Mouse (Mus musculus) brown adipose tissue, adult 24 weeks (tissue): ENCODE measurements around the gene Adgre5. TPM values are rescaled to one million over a fixed set of nuclear protein-coding genes. Genes with fewer than 3 reads are reported as not detected.
A peak's percentile ranks its signal among the peaks of the same experiment; 100 is the strongest.

ENCODE experiments used
- H3K27ac ChIP-seq: fragments of 200-500 bp; replicated peaks from 2 replicates; pipeline ENCODE4 v1.5.1; 2012; ENCODE audit warnings: low read depth, mild to moderate bottlenecking, low read length
- H3K4me1 ChIP-seq: fragments of 200-500 bp; 2 replicates; pipeline ENCODE4 v1.6.1; 2012; ENCODE audit warnings: low read length, mixed read lengths; ENCODE audit not compliant: control insufficient read depth, insufficient read depth, insufficient read length
- H3K4me3 ChIP-seq: fragments of 200-500 bp; 2 replicates; pipeline ENCODE4 v1.5.1; 2012; ENCODE audit warnings: low read depth, mild to moderate bottlenecking, low read length, moderate library complexity; ENCODE audit not compliant: insufficient read depth
- polyA plus RNA-seq: library from polyadenylated mRNA; stranded (reverse); fragments of >200 nt; gene quantifications from 2 replicates; pipeline ENCODE4 v1.2.4, GENCODE M21; 2012; ENCODE audit not compliant: missing spikeins, insufficient read depth, insufficient read length

Adgre5 gene
- polyA plus RNA-seq, 1 experiment, result 34.2 TPM

GRCm38 (mm10) chr8:83695351-83696106, 45.6 kb downstream of the Adgre5 start:
- peak overlapping the region; percentile 63 for H3K27ac ChIP-seq
- peaks cover 37% of the 10 kb centered on the region for H3K4me1 ChIP-seq

GRCm38 (mm10) chr8:83694369-83695160, 46.6 kb downstream of the Adgre5 start:
- peaks cover 37% of the 10 kb centered on the region for H3K4me1 ChIP-seq
- H3K4me3 ChIP-seq, result no peak overlapping the region
- H3K27ac ChIP-seq, result peak overlapping the region; percentile 63

More at GRCm38 (mm10) chr8:83695351-83696106, 45.6 kb downstream of the Adgre5 start:
- no peak overlapping the region for H3K4me3 ChIP-seq

GRCm38 (mm10) chr8:83693609-83694236, 47.4 kb downstream of the Adgre5 start:
- H3K4me1 ChIP-seq, result peaks cover 37% of the 10 kb centered on the region
- peak overlapping the region; percentile 63 for H3K27ac ChIP-seq
- peak overlapping the region; percentile 27 for H3K4me3 ChIP-seq

- H3K4me3 ChIP-seq, result no peak overlapping the region
- H3K27ac ChIP-seq, result no peak overlapping the region
- H3K4me1 ChIP-seq, result peaks cover 22% of the 10 kb centered on the region
These were observed 51.9 kb downstream of the Adgre5 start for GRCm38 (mm10) chr8:83689264-83689663.

GRCm38 (mm10) chr8:83684517-83684916, 56.6 kb downstream of the Adgre5 start:
- H3K4me1 ChIP-seq, result peaks cover 14% of the 10 kb centered on the region
- H3K27ac ChIP-seq, result peak overlapping the region; percentile 100
- H3K4me3 ChIP-seq, result peak overlapping the region; percentile 13; the same call in 1 of the 2 replicates

- Histone ChIP-seq H3K4me1 (peaks cover 14% of the 10 kb centered on the region), H3K27ac (0 out of 2 replicates have a peak overlapping the region, but pooled peaks have one; percentile 9), H3K4me3 (no peak overlapping the region)
These were observed 60.0 kb downstream of the Adgre5 start for GRCm38 (mm10) chr8:83681099-83681498.

- H3K27ac ChIP-seq, result 0 out of 2 replicates have a peak overlapping the region, but pooled peaks have one; percentile 9
- H3K4me1 ChIP-seq, result peaks cover 12% of the 10 kb centered on the region
These were observed 60.5 kb downstream of the Adgre5 start for GRCm38 (mm10) chr8:83680603-83681002.

GRCm38 (mm10) chr8:83679866-83680265, 61.3 kb downstream of the Adgre5 start:
- Histone ChIP-seq H3K27ac (no peak overlapping the region), H3K4me1 (peaks cover 8% of the 10 kb centered on the region), H3K4me3 (no peak overlapping the region)

More at GRCm38 (mm10) chr8:83680603-83681002, 60.5 kb downstream of the Adgre5 start:
- H3K4me3 ChIP-seq, result no peak overlapping the region

- no peaks in the 10 kb centered on the region for H3K4me1 ChIP-seq
- H3K27ac ChIP-seq, result no peak overlapping the region
- no peak overlapping the region for H3K4me3 ChIP-seq
These were observed 66.6 kb downstream of the Adgre5 start for GRCm38 (mm10) chr8:83674497-83674896.

Other genes starting within 250 kb of the Adgre5 start
- not detected in 2 replicates for gene Olfr370, start 205.5 kb downstream of the Adgre5 start, polyA plus RNA-seq
- gene Ndufb7, start 174.7 kb downstream of the Adgre5 start, polyA plus RNA-seq, result 676 and 868 TPM in 2 replicates
- gene Tecr, start 133.4 kb downstream of the Adgre5 start, polyA plus RNA-seq, result 552 and 608 TPM in 2 replicates
- 25.0 and 50.3 TPM in 2 replicates for gene Dnajb1, start 133.1 kb downstream of the Adgre5 start, polyA plus RNA-seq
- gene Gipc1, start 88.6 kb downstream of the Adgre5 start, polyA plus RNA-seq, result 20.8 and 21.2 TPM in 2 replicates
- gene Ptger1, start 74.6 kb downstream of the Adgre5 start, polyA plus RNA-seq, result not detected in 2 replicates
- 98.1 and 111 TPM in 2 replicates for gene Pkn1, start 42.1 kb downstream of the Adgre5 start, polyA plus RNA-seq
- gene Ddx39, start 26.1 kb downstream of the Adgre5 start, polyA plus RNA-seq, result 7.7 and 14.1 TPM in 2 replicates
- gene Adgrl1, start 158.8 kb upstream of the Adgre5 start, polyA plus RNA-seq, result 1.5 and 1.6 TPM in 2 replicates
- gene Gm10644, start 213.9 kb upstream of the Adgre5 start, polyA plus RNA-seq, result 0.79 and 0.99 TPM in 2 replicates
- 3.3 and 3.8 TPM in 2 replicates for gene Asf1b, start 214.2 kb upstream of the Adgre5 start, polyA plus RNA-seq
- 270 and 332 TPM in 2 replicates for gene Prkaca, start 231.7 kb upstream of the Adgre5 start, polyA plus RNA-seq